Mouse (Mus musculus) embryonic facial prominence, embryonic 14.5 days (tissue): Measurements from ENCODE around the gene Aars. TPM values are rescaled to one million over a fixed set of nuclear protein-coding genes. Genes with fewer than 3 reads are reported as not detected.
"Not testable (repeated sequence)": the region's sequence is repeated elsewhere in the genome, so short reads cannot be mapped to it uniquely, and the experiment has no call there.

Source experiments
- ATAC-seq: fragments of 200-750 bp; cut with Nextera tagmentation; 2 replicates; pipeline ENCODE4 v1.8.0; 2017; ENCODE audit warnings: low read depth, moderate number of reproducible peaks, moderate TSS enrichment
- DNase-seq: peaks from one replicate; pipeline ENCODE4 v3.0.0-alpha.2; 2015; ENCODE audit warnings: low spot score
- H3K27ac ChIP-seq: fragments of 300-500 bp; sonication (generic); replicated peaks from 2 replicates; pipeline ENCODE4 v1.5.1; 2014; ENCODE audit warnings: low read depth, mild to moderate bottlenecking, low read length, moderate library complexity
- H3K27me3 ChIP-seq: fragments of 300-500 bp; sonication (generic); replicated peaks from 2 replicates; pipeline ENCODE4 v1.6.1; 2014; ENCODE audit warnings: low read length; ENCODE audit not compliant: control insufficient read depth, insufficient read depth
- H3K36me3 ChIP-seq: fragments of 300-500 bp; sonication (generic); 2 replicates; pipeline ENCODE4 v1.6.1; 2014; ENCODE audit warnings: low read length, mixed read lengths; ENCODE audit not compliant: control insufficient read depth, insufficient read depth
- H3K4me1 ChIP-seq: fragments of 300-500 bp; sonication (generic); 2 replicates; pipeline ENCODE4 v1.6.1; 2014; ENCODE audit warnings: antibody characterized with exemption, low read length; ENCODE audit not compliant: control insufficient read depth, insufficient read depth
- H3K4me2 ChIP-seq: fragments of 300-500 bp; sonication (generic); 2 replicates; pipeline ENCODE4 v1.6.1; 2014; ENCODE audit warnings: low read depth, mild to moderate bottlenecking, low read length, moderate library complexity, mixed read lengths
- H3K4me3 ChIP-seq: fragments of 300-500 bp; sonication (generic); 2 replicates; pipeline ENCODE4 v1.5.1; 2014; ENCODE audit warnings: low read depth, mild to moderate bottlenecking, low read length
- H3K9ac ChIP-seq: fragments of 300-500 bp; sonication (generic); 2 replicates; pipeline ENCODE4 v1.6.1; 2014; ENCODE audit warnings: low read depth, mild to moderate bottlenecking, low read length, moderate library complexity, mixed read lengths
- H3K9me3 ChIP-seq: fragments of 300-500 bp; sonication (generic); 2 replicates; pipeline ENCODE4 v1.6.1; 2016; ENCODE audit warnings: low read length; ENCODE audit not compliant: control insufficient read depth
- WGBS: fragments of 180-500 bp; shearing (Covaris S2); extraction: QIAGEN DNeasy Blood & Tissue Kit; methylation state at CpG from one replicate; pipeline ENCODE4 v1.1.7; 2014; 5-methylcytosine and 5-hydroxymethylcytosine counted together
- polyA plus RNA-seq: library from polyadenylated mRNA; unstranded; fragments of >200 nt; fragmentation: Nextera tagmentation; extraction: Ambion mirVana; gene quantifications from 2 replicates; pipeline ENCODE4 v1.2.1, GENCODE M21; 2014

The Aars gene
- polyA plus RNA-seq, 1 experiment from 2014 or later: 48.9 TPM

DNA sequence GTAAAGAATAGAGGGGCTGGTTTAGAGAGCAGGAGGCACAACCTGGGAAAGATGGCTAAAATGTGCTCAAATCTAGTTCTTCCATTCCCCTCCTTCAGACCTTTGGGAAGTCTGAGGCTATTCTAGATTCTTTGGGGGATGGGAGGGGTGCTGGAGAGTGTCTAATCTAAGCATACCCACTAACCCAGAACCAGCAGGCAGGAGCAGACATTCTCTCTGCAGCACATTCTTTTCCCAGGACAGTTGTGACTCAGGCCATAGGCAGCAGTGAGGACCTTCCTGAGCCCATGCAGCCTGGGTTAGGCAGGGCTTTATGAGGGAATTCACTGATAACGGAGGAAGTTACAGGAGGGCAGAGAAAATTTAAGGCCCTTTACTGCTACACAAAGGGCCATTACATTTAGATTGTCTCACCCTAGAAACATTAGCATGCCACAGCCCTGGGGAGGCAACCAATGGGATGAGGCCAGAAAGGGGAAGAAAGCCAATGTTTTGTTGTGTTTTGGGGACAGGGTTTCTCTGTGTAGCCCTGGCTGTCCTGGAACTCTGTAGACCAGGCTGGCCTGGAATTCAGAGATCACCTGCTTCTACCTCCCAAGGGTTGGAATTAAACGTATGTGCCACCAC is 26.1 kb downstream of the Aars start:
- no peak for ATAC-seq
- Histone ChIP-seq H3K27ac (no peak overlapping the region), H3K4me1 (peaks cover 18% of the 10 kb centered on the region), H3K36me3 (peaks cover 18% of the 10 kb centered on the region), H3K9me3 (no peaks in the 10 kb centered on the region), H3K9ac (no peak overlapping the region), H3K4me2 (no peak overlapping the region), H3K27me3 (no peaks in the 10 kb centered on the region), H3K4me3 (no peak overlapping the region)
- WGBS: 54% methylated on average over 2 of the region's 2 CpGs
- no peak for DNase-seq

DNA sequence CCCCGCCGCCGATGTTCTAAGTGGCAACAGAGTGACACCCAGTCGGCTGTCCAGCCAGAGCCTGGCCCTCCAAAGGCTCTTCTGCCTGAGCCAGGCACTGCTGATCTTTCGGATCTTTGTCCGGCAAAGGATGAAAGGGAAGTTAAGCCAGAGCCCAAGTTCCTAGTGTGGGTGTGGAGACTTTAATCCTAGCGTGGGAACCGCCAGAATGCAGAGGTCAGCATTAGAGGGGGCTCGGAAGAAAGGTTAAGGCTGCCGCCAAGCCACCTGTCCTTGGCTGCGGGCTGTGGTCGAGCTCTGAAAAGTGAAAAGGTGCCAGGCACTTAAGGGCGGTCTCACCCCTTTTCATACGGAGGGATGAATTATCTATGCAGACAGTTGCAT is 28.7 kb downstream of the Aars start:
- peak overlapping the region; percentile 79 for H3K4me3 ChIP-seq
- no peaks in the 10 kb centered on the region for H3K27me3 ChIP-seq
- H3K4me1 ChIP-seq: peaks cover 18% of the 10 kb centered on the region
- H3K9ac ChIP-seq: peak overlapping the region; percentile 68
- no peaks in the 10 kb centered on the region for H3K9me3 ChIP-seq
- H3K36me3 ChIP-seq: no peaks in the 10 kb centered on the region
- ATAC-seq (no peak), DNase-seq (peak; percentile 16)
- peak overlapping the region; percentile 34; the same call in 1 of the 2 replicates for H3K27ac ChIP-seq
- WGBS: 0% methylated on average over 14 of the region's 14 CpGs
- H3K4me2 ChIP-seq: peak overlapping the region; percentile 70

DNA sequence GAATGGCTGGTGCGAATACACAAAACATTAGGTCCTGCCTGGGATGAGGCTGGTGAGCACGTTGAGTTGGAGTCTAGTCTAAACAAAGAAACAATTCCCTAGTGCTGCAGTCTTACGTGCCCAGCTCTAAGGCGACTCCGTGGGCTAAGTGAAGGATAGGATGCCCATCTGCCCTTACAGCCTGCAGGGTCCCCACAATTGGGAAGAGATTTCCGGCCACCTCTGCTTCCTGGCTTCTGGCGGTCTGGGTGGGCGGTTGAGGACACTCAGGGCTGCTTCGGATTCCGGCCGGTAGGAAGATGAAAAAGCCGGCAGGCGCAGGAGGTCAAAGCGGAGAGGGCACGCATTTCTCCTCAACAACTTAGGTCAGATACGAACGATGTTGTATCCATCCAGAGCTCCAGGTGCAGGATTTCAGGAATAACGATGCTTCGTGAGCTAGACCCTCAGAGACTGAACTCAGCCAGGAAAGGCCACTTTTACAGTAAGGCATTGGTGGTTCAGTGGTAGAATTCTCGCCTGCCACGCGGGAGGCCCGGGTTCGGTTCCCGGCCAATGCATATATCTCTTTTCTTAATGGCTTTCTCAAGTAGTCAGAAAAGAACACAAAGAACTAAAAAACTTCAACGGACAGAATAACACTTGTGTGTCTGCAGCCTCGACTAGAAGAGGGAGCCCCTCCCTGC is 29.3 kb downstream of the Aars start:
- peaks cover 14% of the 10 kb centered on the region for H3K4me1 ChIP-seq
- H3K9me3 ChIP-seq: no peaks in the 10 kb centered on the region
- H3K27me3 ChIP-seq: no peaks in the 10 kb centered on the region
- H3K4me2 ChIP-seq: peak overlapping the region; percentile 70
- H3K36me3 ChIP-seq: no peaks in the 10 kb centered on the region
- ATAC-seq (peak; percentile 94), DNase-seq (peak; percentile 91)
- WGBS: under 1% methylated on average over 27 of the region's 27 CpGs
- H3K9ac ChIP-seq: peak overlapping the region; percentile 68
- peak overlapping the region; percentile 79 for H3K4me3 ChIP-seq
- peak overlapping the region; percentile 61; the same call in 1 of the 2 replicates for H3K27ac ChIP-seq

DNA sequence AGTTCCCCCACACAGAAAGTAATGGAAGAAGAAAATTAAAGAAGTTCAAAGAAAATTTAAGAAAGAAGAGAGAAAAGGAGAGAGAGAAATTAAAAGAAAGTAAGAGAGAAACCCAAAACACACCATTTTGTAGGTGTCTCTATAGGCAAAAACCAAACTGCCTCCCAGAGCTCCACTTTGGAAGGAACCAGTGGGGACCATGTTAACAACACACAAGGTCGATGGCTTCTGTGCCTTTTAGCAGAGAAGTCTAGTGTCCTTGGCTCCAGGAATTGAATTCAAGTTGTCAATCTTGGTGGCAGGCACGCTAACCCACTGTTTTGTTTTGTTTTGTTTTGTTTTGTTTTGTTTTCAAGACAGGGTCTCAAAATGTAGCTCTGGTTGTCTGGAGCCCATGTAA is 29.9 kb downstream of the Aars start:
- H3K4me2 ChIP-seq: peak overlapping the region; percentile 70
- H3K9ac ChIP-seq: 0 out of 2 replicates have a peak overlapping the region, but pooled peaks have one; percentile 30
- H3K27me3 ChIP-seq: no peaks in the 10 kb centered on the region
- ATAC-seq: no peak
- H3K4me3 ChIP-seq: peak overlapping the region; percentile 79
- no peak for DNase-seq
- 0 out of 2 replicates have a peak, but pooled peaks cover 10% of the 10 kb centered on the region for H3K4me1 ChIP-seq
- WGBS: 49% methylated on average over 2 of the region's 2 CpGs
- H3K36me3 ChIP-seq: no peaks in the 10 kb centered on the region
- H3K9me3 ChIP-seq: no peaks in the 10 kb centered on the region
- H3K27ac ChIP-seq: peak overlapping the region; percentile 61; the same call in 1 of the 2 replicates

DNA sequence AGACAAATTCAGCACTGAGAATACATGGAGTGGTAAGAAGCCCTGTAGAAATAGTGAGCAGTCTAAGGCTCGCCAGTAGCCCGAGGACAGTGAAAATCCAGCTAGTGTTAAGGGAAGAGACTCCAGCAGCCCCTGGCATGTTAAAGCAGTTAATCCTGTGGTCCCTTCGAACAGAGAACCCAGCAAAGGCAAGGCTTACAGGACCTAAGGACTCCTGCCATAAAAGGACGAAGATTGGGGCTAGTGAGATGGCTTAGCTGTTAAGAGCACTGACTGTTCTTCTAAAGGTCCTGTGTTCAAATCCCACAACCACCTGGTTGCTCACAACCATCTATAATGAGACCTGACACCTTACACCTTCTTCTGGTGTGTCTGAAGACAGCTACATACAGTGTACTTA is 33.4 kb downstream of the Aars start:
- no peak for ATAC-seq
- H3K4me3 ChIP-seq: no peak overlapping the region
- no peaks in the 10 kb centered on the region for H3K9me3 ChIP-seq
- H3K27me3 ChIP-seq: no peaks in the 10 kb centered on the region
- H3K4me2 ChIP-seq: no peak overlapping the region
- WGBS: 64% methylated on average over 4 of the region's 4 CpGs
- no peak overlapping the region for H3K27ac ChIP-seq
- 0 out of 2 replicates have a peak, but pooled peaks cover 6% of the 10 kb centered on the region for H3K4me1 ChIP-seq
- H3K36me3 ChIP-seq: no peaks in the 10 kb centered on the region
- no peak overlapping the region for H3K9ac ChIP-seq
- DNase-seq: no peak

DNA sequence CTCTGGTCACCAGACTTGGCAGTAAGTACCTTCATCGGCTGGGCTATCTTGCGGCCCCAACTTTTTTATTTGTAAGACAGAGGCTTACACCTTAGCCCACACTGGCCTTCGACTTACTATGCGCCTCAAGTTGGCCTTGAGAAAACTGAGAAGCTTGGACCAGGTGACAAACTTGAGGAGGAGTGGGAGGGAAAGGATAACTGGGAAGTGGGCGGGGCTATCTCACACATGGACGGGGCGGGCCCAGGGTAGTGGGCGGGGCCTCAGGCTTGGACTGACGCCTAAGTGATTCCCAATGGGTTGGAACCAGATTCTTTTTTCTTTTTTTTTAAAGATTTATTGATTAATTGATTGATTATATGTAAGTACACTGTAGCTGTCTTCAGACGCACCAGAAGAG is 34.5 kb downstream of the Aars start:
- 0 out of 2 replicates have a peak, but pooled peaks cover 5% of the 10 kb centered on the region for H3K4me1 ChIP-seq
- H3K36me3 ChIP-seq: no peaks in the 10 kb centered on the region
- no peak overlapping the region for H3K27ac ChIP-seq
- no peaks in the 10 kb centered on the region for H3K9me3 ChIP-seq
- no peak overlapping the region for H3K9ac ChIP-seq
- ATAC-seq (no peak), DNase-seq (no peak)
- H3K4me3 ChIP-seq: no peak overlapping the region
- H3K27me3 ChIP-seq: no peaks in the 10 kb centered on the region
- H3K4me2 ChIP-seq: no peak overlapping the region
- 29% methylated on average over 10 of the region's 10 CpGs for WGBS

DNA sequence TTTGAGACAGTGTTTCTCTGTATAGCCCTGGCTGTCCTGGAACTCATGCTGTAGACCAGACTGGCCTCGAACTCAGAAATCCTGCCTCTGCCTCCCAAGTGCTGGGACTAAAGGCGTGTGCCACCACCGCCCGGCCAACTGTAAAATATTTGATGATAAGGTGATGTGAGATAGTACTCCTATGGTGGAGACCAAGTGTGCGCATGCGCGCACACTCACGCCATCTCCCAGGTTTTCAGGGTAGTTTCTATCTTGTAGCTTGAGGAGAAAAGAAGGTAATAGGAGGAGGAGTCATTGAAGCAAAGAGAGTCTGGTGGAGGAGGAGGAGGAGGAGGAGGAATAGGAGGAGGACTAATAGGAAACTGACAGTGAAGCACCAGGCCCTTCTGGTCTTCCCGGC is 35.7 kb downstream of the Aars start:
- WGBS: 90% methylated on average over 9 of the region's 9 CpGs
- H3K4me2 ChIP-seq, H3K27me3 ChIP-seq, H3K4me3 ChIP-seq, H3K9ac ChIP-seq, DNase-seq, H3K4me1 ChIP-seq, H3K27ac ChIP-seq, H3K36me3 ChIP-seq, ATAC-seq, H3K9me3 ChIP-seq: not testable (repeated sequence)

DNA sequence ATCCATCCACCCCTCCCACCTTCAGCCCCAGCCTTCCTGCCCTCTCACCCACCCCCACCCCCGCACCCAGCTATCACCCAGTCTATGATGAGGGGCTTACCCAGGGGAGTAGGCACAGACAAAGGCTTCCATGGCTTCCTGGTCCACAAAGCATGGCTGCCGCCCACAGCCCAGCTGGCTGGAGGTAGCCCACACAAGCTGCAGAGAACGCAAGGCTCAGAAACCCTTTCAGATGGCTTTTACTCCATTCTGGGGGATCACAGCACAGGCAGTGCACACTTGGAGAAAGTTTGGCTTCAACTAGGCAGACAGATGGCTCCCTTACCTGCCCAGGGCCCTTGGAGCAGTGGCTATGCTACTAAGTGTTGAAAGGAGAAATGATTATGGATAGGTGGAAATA is 43.0 kb downstream of the Aars start:
- 68% methylated on average over 3 of the region's 3 CpGs for WGBS

More for the DNA sequence above, 43.0 kb downstream of the Aars start:
- DNase-seq (no peak), ATAC-seq (no peak)
- H3K36me3 ChIP-seq: no peaks in the 10 kb centered on the region
- no peak overlapping the region for H3K4me2 ChIP-seq
- no peaks in the 10 kb centered on the region for H3K27me3 ChIP-seq
- H3K27ac ChIP-seq: no peak overlapping the region
- H3K4me3 ChIP-seq: no peak overlapping the region
- H3K9ac ChIP-seq: no peak overlapping the region
- no peaks in the 10 kb centered on the region for H3K4me1 ChIP-seq
- H3K9me3 ChIP-seq: no peaks in the 10 kb centered on the region
